Comparison of ENCODE assay signal across 19 mouse cellular contexts in the genomic region with DNA sequence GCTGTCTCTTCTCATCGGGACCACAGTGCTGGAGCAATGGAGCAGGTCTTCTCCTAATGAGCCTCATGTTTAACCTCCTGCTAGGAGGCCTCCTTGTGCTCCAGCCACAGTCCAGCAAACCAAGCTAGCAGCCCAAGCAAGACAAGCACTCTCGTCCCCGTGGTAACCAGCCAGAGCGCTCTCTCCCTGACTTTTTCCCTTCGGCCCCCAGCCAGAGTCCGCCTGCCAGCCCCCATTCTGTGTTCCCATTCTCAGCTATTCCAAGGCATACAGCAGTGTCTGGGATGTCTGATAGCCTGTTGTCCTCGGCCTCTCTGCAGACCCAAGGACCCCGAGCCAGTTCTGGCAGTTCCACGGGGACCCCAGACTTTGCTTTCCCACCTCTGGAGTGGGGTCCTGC. TPM values are rescaled to one million over a fixed set of nuclear protein-coding genes. Genes with fewer than 3 reads are reported as not detected.
"Had no signal": no experiment of that assay in that cellular context is flagged by ENCODE, and none has a peak within 500 bp of the region (broad histone marks: within the 10 kb centered on the region; RNA-seq: fewer than 3 reads in every experiment).

No protein-coding gene starts in this region.

- DNase-seq: kidney, adult 2 months; kidney, postnatal 14 days; lung, embryonic 14.5 days; lung, postnatal 10 days; lung, postnatal 4 days; thymus, postnatal 4 days had no signal

- H3K4me2 ChIP-seq: kidney, embryonic 15.5 days; limb, embryonic 15.5 days; liver, embryonic 12.5 days; lung, embryonic 14.5 days; midbrain, embryonic 12.5 days had no signal

- H3K36me3 ChIP-seq: kidney, embryonic 15.5 days; limb, embryonic 15.5 days; liver, embryonic 12.5 days; midbrain, embryonic 12.5 days had no signal

- ATAC-seq: liver, embryonic 12.5 days had no signal

- H3K4me3 ChIP-seq: kidney, embryonic 15.5 days; limb, embryonic 15.5 days; liver, embryonic 12.5 days; midbrain, embryonic 12.5 days had no signal

- H3K4me1 ChIP-seq: kidney, embryonic 15.5 days; limb, embryonic 15.5 days; liver, embryonic 12.5 days had no signal

- H3K27ac ChIP-seq: kidney, embryonic 15.5 days; limb, embryonic 15.5 days; liver, embryonic 12.5 days; midbrain, embryonic 12.5 days; stomach, postnatal 0 days had no signal

- H3K27me3 ChIP-seq: limb, embryonic 15.5 days; liver, embryonic 12.5 days had no signal

- H3K9me3 ChIP-seq: kidney, embryonic 15.5 days; limb, embryonic 15.5 days; liver, embryonic 12.5 days; midbrain, embryonic 12.5 days had no signal

- H3K9ac ChIP-seq: kidney, embryonic 15.5 days; limb, embryonic 15.5 days; liver, embryonic 12.5 days; lung, embryonic 14.5 days; midbrain, embryonic 12.5 days had no signal

RNA-seq across cellular contexts. Expression of a gene that starts 38.5 kb away (rescaled TPM):
- total RNA-seq: layer of hippocampus, adult 8-10 months; left cerebral cortex, adult 18-20 months; left cerebral cortex, postnatal 10 days; megakaryocyte, adult 5-6 weeks had no signal
- polyA plus RNA-seq: kidney, adult 2 months; kidney, embryonic 15.5 days; large intestine, adult 2 months; limb, embryonic 11.5 days; limb, embryonic 15.5 days; liver, embryonic 12.5 days; liver, embryonic 16.5 days; lung, embryonic 14.5 days; neural tube, embryonic 14.5 days; stomach, postnatal 0 days had no signal
